Mouse (Mus musculus) olfactory bulb, adult 2 months (tissue): ENCODE measurements at regions not wholly inside any gene's neighbourhood (a gene's known extent, or its start where the extent isn't known, plus 50 kb on each side); places are given as distances from the start of the nearest gene placed in this dataset.

Experiments used
- CTCF ChIP-seq: fragments of 200-500 bp; IDR thresholded peaks from 2 replicates; pipeline ENCODE4 v1.5.1; 2012; ENCODE audit warnings: low read depth, mild to moderate bottlenecking, low read length, moderate library complexity; ENCODE audit not compliant: insufficient read depth
- POLR2A ChIP-seq: fragments of 200-500 bp; IDR thresholded peaks from 2 replicates; pipeline ENCODE4 v1.6.1; 2012; ENCODE audit warnings: mild to moderate bottlenecking, low read depth, low read length, moderate library complexity; ENCODE audit not compliant: insufficient read depth

- TF ChIP-seq CTCF, result no peak
- no peak for TF ChIP-seq POLR2A
Measured at GRCm38 (mm10) chr15:60993394-60993793, 70.6 kb upstream of the A1bg start.
